Mouse (Mus musculus): ENCODE results near the gene Mxra7. TPM values are rescaled to one million over a fixed set of nuclear protein-coding genes. Genes with fewer than 3 reads are reported as not detected.
"Not testable (repeated sequence)": the region's sequence is repeated elsewhere in the genome, so short reads cannot be mapped to it uniquely, and the experiment has no call there.

Mxra7 gene
- polyA plus RNA-seq, 1 experiment from 2014 or later: 33.6 TPM

DNA sequence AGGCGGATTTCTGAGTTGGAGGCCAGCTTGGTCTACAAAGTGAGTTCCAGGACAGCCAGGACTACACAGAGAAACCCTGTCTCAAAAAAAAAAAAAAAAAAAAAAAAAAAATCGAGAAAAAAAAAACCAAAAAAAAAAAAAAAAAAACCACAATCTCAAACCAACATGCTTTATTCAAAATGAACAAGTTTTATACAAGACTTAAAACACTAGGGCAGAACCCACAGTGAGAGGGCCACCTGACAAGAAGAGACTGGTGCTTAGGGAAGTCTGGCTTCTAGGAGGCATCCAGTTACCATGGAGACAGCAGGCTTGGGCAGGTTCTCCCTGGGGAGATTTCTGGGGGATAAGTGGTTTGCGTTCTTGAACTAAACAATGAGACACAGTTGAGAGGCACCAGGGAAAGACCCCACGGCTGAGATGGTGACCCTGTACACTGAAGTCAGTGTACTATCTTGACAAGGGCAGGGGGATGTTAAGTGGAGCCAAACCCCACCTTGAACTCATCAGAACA is 4.4 kb upstream of the Mxra7 start:
- H3K9ac ChIP-seq (ENCODE audit: low read depth, low read length): no peak overlapping the region
- no peak overlapping the region for H3K4me3 ChIP-seq (ENCODE audit: low read depth, low read length)
- TF ChIP-seq CTCF (IDR thresholded peaks at IDR 0.05; ENCODE audit: low read depth): no peak
- peaks cover 4% of the 10 kb centered on the region for H3K4me1 ChIP-seq (replicated peaks; ENCODE audit: control insufficient read depth, insufficient read depth, low read length)
- ATAC-seq: no peak
- H3K27me3 ChIP-seq (replicated peaks; ENCODE audit: control insufficient read depth, insufficient read depth, low read length): no peaks in the 10 kb centered on the region
- H3K27ac ChIP-seq (ENCODE audit: low read depth, low read length): no peak overlapping the region
- H3K9me3 ChIP-seq (ENCODE audit: control insufficient read depth): no peaks in the 10 kb centered on the region
- WGBS: 42% methylated on average over 4 of the region's 4 CpGs
- H3K36me3 ChIP-seq (ENCODE audit: control insufficient read depth, insufficient read depth): peaks cover 42% of the 10 kb centered on the region
- no peak overlapping the region for H3K4me2 ChIP-seq (replicated peaks; ENCODE audit: low read depth)

- Histone ChIP-seq H3K36me3 (ENCODE audit: control insufficient read depth, insufficient read depth) (peaks cover 5% of the 10 kb centered on the region), H3K4me1 (replicated peaks; ENCODE audit: control insufficient read depth, insufficient read depth, low read length) (peaks cover 4% of the 10 kb centered on the region), H3K27ac (ENCODE audit: low read depth, low read length) (peak overlapping the region; percentile 82), H3K27me3 (replicated peaks; ENCODE audit: control insufficient read depth, insufficient read depth, low read length) (no peaks in the 10 kb centered on the region), H3K9ac (ENCODE audit: low read depth, low read length) (peak overlapping the region; percentile 80), H3K4me3 (ENCODE audit: low read depth, low read length) (peak overlapping the region; percentile 75), H3K9me3 (ENCODE audit: control insufficient read depth) (no peaks in the 10 kb centered on the region), H3K4me2 (replicated peaks; ENCODE audit: low read depth) (peak overlapping the region; percentile 83)
- TF ChIP-seq CTCF (IDR thresholded peaks at IDR 0.05; ENCODE audit: low read depth): no peak
- 0 out of 2 replicates have a peak, but pooled peaks have one; percentile 1 for ATAC-seq
- WGBS: 42% methylated on average over 17 of the region's 17 CpGs
These were observed 1.0 kb downstream of the Mxra7 start for GRCm38 (mm10) chr11:116826550-116827504.

DNA sequence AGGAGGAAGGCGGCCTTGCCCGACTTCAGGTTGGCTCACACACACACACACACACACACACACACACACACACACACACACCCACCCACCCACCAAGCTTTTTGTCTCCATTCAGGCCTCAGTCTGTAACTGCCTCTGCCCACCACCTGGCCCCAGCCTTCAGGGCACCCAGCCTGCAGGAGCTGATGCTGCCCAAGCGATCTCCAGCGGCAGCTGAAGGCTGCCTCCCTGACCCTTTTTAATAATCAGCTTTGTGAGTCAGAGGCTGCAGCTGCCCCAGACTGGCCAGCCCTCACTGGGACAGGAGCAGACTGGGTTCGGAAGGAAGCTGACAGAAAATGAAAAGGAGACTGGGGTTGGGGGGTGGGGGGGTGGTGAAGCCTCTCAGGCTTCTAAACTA is 2.6 kb downstream of the Mxra7 start:
- H3K4me2 ChIP-seq (replicated peaks; ENCODE audit: low read depth): peak overlapping the region; percentile 17; the same call in 1 of the 2 replicates
- WGBS: 71% methylated on average over 5 of the region's 5 CpGs
- H3K27ac ChIP-seq (ENCODE audit: low read depth, low read length): no peak overlapping the region
- no peaks in the 10 kb centered on the region for H3K27me3 ChIP-seq (replicated peaks; ENCODE audit: control insufficient read depth, insufficient read depth, low read length)
- ATAC-seq: no peak
- H3K36me3 ChIP-seq (ENCODE audit: control insufficient read depth, insufficient read depth): no peaks in the 10 kb centered on the region; the same call in 1 of the 2 replicates
- peaks cover 8% of the 10 kb centered on the region for H3K4me1 ChIP-seq (replicated peaks; ENCODE audit: control insufficient read depth, insufficient read depth, low read length)
- H3K9me3 ChIP-seq (ENCODE audit: control insufficient read depth): no peaks in the 10 kb centered on the region
- H3K9ac ChIP-seq (ENCODE audit: low read depth, low read length): no peak overlapping the region
- no peak for TF ChIP-seq CTCF (IDR thresholded peaks at IDR 0.05; ENCODE audit: low read depth)
- no peak overlapping the region for H3K4me3 ChIP-seq (ENCODE audit: low read depth, low read length)

DNA sequence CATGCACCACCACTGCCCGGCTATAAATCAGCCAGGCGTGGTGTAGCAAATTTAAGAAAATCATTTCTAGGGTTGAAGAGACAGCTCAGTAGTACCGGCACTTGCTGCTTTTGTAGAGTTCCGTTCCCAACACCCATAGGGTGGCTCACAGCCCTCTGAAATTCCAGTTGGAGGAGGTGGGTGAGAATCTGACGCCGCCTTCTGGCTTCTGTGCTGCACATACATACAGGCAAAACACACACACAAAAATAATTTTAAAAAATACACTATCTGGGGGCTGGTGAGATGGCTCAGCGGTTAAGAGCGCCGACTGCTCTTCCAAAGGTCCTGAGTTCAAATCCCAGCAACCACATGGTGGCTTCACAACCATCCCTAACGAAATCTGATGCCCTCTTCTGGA is 4.0 kb downstream of the Mxra7 start:
- not testable (repeated sequence) for H3K27ac ChIP-seq (ENCODE audit: low read depth, low read length); H3K9ac ChIP-seq (ENCODE audit: low read depth, low read length); H3K36me3 ChIP-seq (ENCODE audit: control insufficient read depth, insufficient read depth); H3K27me3 ChIP-seq (replicated peaks; ENCODE audit: control insufficient read depth, insufficient read depth, low read length); H3K4me2 ChIP-seq (replicated peaks; ENCODE audit: low read depth); H3K4me3 ChIP-seq (ENCODE audit: low read depth, low read length); H3K4me1 ChIP-seq (replicated peaks; ENCODE audit: control insufficient read depth, insufficient read depth, low read length); ATAC-seq; H3K9me3 ChIP-seq (ENCODE audit: control insufficient read depth)
- 98% methylated on average over 9 of the region's 10 CpGs for WGBS

DNA sequence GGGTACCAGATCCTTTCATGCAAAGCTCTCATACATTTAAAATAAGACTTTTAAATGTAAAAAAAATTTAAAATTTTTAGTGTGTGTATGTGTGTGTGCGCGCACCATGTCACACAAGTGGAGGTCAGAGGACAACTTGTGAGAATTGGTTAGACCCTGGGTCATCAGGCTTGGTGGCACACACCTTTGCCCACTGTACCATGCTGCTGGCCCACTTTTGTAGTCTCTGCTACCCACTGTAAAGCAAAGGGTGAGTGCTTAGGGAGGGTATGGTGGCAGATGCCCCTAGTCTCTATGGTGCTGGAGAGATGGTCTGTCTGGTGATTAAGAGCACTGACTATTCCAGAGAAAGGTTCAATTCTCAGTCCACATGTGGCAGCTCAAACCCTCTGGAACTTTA is 4.6 kb downstream of the Mxra7 start:
- no peak overlapping the region for H3K9ac ChIP-seq (ENCODE audit: low read depth, low read length)
- H3K27me3 ChIP-seq (replicated peaks; ENCODE audit: control insufficient read depth, insufficient read depth, low read length): no peaks in the 10 kb centered on the region
- no peak for TF ChIP-seq CTCF (IDR thresholded peaks at IDR 0.05; ENCODE audit: low read depth)
- no peak overlapping the region for H3K4me3 ChIP-seq (ENCODE audit: low read depth, low read length)
- ATAC-seq: no peak
- H3K27ac ChIP-seq (ENCODE audit: low read depth, low read length): no peak overlapping the region
- peaks cover 6% of the 10 kb centered on the region for H3K4me1 ChIP-seq (replicated peaks; ENCODE audit: control insufficient read depth, insufficient read depth, low read length)
- H3K4me2 ChIP-seq (replicated peaks; ENCODE audit: low read depth): no peak overlapping the region
- no peaks in the 10 kb centered on the region for H3K9me3 ChIP-seq (ENCODE audit: control insufficient read depth)
- no peaks in the 10 kb centered on the region for H3K36me3 ChIP-seq (ENCODE audit: control insufficient read depth, insufficient read depth)
- 100% methylated on average over 2 of the region's 2 CpGs for WGBS

GRCm38 (mm10) chr11:116822626-116823025 is 5.2 kb downstream of the Mxra7 start:
- Histone ChIP-seq H3K4me2 (replicated peaks; ENCODE audit: low read depth) (no peak overlapping the region), H3K9ac (ENCODE audit: low read depth, low read length) (no peak overlapping the region), H3K36me3 (ENCODE audit: control insufficient read depth, insufficient read depth) (no peaks in the 10 kb centered on the region), H3K27ac (ENCODE audit: low read depth, low read length) (no peak overlapping the region), H3K9me3 (ENCODE audit: control insufficient read depth) (no peaks in the 10 kb centered on the region), H3K4me1 (replicated peaks; ENCODE audit: control insufficient read depth, insufficient read depth, low read length) (peaks cover 7% of the 10 kb centered on the region; the same call in 1 of the 2 replicates), H3K4me3 (ENCODE audit: low read depth, low read length) (no peak overlapping the region), H3K27me3 (replicated peaks; ENCODE audit: control insufficient read depth, insufficient read depth, low read length) (no peaks in the 10 kb centered on the region)
- ATAC-seq: no peak
- TF ChIP-seq CTCF (IDR thresholded peaks at IDR 0.05; ENCODE audit: low read depth): no peak
- WGBS: 81% methylated on average over 10 of the region's 10 CpGs

Data from intestine, postnatal 0 days (tissue).